Mouse (Mus musculus): ENCODE data around the gene Pcsk2. TPM values are rescaled to one million over a fixed set of nuclear protein-coding genes. Genes with fewer than 3 reads are reported as not detected.

Pcsk2 gene
- not detected for total RNA-seq (2021)
- long read RNA-seq, experiment 1: 0 reads
- long read RNA-seq, experiment 2: 0 reads

DNA sequence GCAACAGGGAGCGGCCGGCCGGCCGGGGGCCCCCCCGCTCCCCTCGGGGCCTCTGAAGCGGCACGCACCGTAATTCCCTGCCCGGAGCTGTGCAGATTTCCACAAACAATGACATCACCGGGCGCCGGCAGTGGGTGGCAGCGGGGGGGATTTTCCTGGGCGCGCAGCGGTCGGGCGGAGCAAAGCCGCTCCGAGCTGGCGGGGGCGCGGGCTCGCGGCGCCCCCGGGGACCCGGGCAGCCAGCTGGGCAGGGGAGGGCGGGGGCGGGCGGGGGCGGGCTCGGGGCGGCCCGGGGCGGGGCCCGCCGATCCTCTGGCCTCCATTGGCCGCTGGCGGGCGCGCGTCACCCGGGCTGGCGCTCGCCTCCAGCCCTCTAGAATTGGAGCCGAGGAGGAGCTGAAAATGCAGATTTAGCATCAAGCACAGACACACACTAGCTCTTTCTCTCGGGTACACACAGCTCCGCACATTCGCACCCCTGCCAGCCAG lies at the start of gene Pcsk2:
TSS of gene Pcsk2 (plus strand) at position 399 of the 489 bp plus-strand sequence.
- DNase-seq: peak; percentile 20 to 31

DNA sequence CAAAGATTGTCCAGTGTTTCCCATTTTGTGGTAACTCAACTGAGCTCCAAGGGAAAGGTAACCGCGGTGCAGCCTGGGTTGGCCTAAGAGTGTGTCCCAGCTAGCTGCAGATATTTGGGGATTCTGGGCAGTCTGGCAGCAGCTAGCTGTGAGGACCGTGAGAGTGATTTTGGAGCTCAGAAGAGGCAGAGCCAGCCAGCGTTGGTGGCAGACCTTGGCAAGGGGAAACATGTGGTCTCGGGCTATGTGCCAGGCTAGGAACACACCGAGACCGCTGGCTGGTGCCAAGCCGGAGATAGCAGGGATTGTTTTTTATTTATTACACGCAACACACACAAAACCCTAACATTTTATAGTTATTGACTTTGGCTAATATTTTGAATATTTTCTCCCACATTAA lies 45.1 kb upstream of the Pcsk2 start:
- no peak for DNase-seq

DNA sequence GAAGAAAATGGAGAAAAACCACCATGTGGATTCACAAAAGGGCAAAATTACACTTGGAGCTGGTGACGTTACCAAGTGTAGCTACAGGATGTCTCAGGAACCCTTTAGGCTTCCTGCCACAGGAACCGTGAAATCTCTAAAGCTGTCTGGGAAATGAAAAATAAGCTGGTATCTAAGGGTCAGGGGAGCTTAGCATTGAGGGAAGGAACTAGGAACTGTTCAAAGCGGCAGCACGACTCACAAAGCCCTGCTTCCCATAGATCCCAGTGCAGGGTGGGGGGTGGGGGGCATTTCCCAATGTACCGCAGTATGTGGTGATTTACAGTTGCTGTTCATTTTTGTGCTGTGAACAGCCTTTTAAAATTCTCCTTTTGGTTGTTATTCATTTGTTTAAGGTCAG lies 44.2 kb upstream of the Pcsk2 start:
- no peak for DNase-seq

DNA sequence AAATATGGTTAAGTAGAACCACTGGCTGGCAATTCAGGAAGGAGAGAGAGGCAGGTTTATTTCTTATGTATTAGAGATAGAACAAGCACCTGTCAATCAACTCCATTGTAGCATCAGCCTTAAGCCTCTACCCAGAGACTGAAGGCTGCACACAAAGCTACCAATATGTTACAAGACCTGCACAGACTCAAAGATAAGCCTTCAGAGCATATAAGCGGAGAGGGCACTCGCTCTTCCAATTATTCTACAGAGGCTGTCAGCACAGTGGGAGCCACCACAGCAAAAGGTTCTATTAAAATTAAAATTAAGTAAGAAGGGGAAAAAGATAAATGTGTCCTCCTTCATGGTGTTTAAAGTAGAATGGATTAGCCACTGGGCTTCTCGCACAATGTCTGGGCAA lies 43.8 kb upstream of the Pcsk2 start:
- no peak for DNase-seq

DNA sequence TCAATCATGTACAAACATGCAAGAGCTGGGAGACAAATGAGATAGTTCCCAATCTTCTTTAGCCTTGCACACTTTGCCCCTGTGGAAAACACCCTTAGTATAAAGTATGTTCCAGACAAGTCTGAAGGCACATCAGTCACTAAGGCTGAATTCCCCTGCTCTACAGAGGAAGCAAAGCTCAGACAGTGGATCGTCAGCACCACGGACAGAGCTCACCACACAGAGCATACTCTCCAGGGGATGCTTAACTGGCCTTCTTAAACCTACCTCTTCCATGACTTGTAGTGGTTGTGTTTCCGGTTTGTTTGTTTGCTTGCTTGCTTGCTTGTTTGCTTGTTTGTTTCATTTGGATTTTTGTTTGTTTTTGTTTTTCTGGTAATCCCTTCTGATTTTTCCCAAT lies 9.5 kb upstream of the Pcsk2 start:
- DNase-seq: peak in 1 of 2 experiments; percentile 11

DNA sequence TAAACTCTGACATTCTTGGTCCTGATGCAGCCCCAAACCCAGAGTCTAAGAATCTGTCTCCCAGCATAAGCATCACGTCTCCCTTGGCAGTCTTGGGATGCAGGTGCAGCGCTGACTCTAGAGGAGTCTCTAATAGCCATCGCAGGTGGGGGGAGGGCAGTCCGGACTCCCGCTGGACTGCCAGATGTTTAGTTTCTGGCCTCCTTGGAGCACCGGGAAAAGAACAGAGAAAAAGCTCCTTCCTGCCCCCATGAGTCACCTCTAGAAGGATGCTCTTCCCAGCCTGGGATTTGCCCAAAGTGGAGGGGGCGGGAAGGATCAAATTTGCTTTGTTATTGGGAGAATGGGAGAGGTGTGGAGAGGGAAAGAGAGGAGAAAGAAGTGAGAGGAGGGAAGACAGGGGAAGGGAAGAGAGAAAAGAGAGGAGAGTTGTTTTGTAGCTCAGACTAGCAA lies 631 bp upstream of the Pcsk2 start:
- DNase-seq: no peak

DNA sequence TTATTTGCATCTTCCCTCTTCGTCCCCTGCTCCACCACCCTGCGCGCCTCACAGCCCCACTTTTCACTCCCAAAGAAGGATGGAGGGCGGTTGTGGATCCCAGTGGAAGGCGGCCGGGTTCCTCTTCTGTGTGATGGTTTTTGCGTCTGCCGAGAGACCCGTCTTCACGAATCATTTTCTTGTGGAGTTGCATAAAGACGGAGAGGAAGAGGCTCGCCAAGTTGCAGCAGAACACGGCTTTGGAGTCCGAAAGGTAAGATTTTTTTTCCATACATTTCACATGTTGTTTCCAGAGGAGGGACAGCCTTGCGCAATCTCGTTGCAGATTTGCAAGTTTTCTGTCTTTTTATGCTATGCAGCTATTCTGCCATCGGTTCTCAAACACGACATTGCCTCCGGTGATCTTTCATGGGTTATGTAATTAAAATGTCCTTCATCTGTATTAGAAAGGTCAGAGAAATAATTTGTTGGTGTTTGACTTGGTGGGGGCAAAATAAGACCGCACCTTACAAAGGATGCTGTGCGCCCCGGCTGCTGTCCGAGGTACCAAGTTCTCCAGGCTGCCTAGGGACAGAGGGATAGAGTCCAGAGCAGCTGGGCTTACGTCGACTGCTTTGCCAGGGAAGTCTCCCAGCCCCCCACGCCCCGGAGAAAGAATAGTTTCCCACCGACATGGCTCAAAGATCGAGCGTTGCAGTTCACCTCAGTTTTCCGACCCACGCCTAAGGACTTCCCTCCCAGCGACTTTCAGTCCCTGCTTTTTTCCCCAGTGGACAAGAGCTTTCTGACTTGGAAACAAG lies 656 bp downstream of the Pcsk2 start:
- no peak for DNase-seq

DNA sequence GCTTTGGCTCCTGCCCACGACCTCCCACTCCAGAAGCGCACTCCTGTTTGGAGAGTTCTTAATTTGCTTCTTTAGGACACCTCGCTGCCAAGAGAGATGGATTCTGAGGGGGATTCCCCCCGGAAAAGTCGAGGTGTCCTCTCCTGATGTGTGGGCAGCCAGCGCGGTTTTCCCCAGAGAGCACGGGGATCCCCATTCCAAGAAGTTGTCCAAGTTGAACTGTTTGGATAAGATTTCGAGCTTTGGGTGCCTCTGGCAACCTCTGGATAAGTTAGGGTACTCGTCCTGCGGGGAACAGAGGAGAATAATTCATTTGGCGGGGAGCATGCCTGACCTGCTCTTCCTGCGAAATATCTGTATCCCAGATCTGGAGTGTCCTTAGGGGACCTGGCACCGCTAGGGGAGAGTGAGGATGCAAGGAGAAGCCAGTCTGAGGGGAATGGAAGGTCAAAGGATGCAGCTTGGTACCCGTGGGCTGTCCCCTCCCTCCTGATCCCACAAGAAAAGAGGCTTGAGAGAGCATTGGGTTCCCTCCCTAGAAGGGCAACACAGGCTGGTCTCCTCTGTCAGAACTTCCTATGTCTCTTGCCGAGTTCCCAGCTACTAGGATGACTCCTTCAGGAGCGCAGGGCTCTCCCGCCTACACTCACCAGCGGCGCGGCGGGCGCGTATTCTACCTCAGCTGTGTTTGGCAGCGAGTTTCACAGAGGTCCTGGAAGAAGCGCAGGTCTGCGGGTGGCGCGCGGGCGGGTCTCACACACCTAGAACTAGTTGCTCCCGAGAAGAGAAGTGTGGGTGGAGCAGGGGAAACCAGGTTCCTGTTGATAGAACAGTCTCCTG lies 1.5 kb downstream of the Pcsk2 start:
- no peak for DNase-seq

DNA sequence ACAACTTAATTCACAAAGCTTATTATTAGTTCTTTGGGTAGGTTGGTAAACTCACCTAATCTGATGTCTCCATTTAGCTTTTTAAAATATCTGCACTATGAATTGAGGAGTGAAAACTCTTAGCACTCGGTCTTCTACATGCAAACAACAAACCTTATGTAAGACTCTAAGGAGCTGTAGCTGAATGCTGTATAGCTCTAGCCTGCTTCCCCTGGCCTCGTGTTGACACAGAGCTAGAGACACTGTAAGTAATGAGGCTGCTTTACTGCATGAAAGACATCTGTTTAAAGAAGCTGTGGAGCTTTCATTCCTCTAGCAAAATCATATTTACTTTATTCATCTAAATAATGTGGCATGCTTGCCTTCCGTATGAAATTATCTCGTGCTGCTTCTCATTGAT lies 14.4 kb downstream of the Pcsk2 start:
- DNase-seq: no peak

DNA sequence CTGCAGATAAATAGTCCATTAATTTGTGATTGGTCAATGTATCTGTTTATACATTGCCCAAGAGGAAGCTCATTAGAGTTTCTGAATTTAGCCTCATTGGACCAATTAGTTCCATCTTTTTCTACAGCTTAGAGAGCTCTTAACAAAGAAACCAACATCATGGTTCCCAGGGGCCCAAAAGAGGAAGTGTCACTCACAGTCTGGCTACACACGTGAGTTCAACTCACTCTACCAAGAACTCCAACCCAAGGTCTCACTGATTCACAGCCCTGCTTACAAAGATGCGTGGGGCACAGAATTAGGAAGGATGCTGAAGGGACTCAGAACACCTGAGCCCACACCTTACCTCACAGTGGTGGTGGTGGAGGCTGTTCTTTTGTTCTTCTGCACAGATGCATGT lies 19.1 kb downstream of the Pcsk2 start:
- no peak for DNase-seq

DNA sequence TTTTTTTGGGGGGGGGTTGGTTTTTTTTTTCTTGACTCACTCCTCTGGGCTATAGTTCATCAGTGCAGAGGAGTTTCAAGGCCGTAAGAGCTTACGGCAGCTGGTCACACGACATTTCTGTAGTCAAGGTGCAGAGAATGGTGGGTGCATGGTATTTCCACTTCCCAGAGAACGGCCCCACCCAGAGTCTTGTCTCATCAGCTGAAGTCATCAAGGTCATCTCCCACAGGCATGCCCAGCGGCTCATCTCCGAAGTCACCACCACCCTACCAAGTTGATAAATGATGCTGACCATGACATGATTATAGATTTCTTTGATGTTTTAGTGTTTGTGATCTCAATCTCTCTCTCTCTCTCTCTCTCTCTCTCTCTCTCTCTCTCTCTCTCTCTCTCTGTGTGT lies 20.0 kb downstream of the Pcsk2 start:
- no peak for DNase-seq

DNA sequence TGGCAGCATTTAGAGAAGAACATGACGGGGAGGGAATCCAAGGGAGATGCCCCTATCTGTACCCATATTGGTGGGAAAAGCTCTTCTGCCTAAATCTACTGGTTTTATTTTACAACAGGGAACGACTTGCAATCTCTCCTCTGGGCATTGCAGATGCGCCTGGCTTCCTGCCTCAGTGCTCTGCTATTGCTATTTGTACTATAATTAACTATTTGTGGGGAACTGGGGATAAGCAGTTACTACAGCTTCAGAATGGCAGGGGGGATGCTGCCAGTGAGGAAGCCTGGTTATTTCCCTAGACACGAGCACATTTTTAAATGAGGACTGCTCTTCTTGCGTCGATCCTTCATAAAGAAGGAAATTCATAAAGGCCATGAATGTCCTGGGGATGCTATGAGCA lies 39.4 kb downstream of the Pcsk2 start:
- DNase-seq: no peak

DNA sequence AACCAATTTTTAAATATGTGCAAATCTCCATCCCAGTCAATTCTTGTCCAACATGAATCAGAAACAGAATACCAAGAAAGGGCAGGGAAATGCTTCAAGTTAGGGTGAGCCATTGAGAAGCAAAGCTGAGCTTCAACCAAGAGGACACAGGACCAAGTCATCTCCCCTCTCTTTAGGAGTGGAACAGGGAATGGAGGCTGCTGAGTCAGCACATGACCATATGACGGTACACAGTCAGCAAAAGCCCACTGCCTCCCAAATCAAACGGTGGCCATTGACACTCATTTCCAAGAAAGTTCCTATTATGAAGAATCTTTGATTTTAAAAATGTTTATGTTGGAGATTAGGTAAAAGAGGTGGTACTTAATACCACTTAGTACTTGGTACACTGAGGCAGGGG lies 44.4 kb downstream of the Pcsk2 start:
- no peak for DNase-seq

DNA sequence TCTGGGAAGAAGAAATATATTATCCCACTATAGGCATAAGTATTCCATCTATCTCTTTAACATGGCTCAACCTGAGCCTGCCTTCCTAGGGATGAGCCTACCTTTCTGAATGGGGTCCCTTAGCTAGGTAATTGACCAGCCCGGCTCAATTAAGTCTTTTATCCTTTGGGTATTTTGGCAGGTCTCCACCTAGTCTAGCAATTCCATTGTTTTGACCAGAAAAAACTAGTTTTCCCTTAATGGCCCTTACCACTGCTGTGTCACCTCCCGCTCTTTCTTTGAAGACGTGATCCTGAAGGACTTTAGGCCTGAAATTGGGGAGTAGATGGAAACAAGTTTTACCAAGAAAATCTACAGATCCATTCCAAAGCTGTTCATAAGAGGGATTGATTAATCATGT lies 57.1 kb downstream of the Pcsk2 start:
- DNase-seq: no peak

DNA sequence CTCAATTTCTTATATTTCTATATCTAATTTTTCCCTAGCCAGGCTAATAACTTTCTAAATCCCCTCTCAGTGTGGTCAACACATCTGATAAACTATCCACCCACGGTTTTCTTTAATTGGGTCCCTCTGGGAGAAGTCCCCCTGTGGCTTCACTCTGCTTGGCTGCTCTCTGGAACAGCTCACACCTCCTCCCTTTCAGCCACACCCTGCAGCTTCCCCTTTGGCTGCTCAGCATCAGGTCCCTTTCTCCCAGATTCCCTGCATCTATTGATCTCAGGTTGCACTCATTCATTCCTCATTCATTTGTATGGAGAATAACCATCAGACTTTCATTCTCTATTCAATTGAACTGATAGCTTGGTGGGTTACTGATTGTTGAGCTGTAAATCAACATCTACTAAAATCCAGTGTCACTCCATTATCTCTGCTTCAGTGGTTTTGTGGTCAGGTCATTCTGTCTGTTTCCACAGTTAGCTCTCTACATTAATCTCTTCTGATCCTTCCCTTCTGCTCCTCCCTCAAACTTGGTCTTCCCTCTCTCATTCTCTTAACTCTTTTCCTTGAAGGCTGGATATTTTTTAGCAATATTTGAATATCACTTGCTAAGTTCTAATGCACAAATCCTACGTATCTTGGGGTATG lies 58.0 kb downstream of the Pcsk2 start:
- no peak for DNase-seq

DNA sequence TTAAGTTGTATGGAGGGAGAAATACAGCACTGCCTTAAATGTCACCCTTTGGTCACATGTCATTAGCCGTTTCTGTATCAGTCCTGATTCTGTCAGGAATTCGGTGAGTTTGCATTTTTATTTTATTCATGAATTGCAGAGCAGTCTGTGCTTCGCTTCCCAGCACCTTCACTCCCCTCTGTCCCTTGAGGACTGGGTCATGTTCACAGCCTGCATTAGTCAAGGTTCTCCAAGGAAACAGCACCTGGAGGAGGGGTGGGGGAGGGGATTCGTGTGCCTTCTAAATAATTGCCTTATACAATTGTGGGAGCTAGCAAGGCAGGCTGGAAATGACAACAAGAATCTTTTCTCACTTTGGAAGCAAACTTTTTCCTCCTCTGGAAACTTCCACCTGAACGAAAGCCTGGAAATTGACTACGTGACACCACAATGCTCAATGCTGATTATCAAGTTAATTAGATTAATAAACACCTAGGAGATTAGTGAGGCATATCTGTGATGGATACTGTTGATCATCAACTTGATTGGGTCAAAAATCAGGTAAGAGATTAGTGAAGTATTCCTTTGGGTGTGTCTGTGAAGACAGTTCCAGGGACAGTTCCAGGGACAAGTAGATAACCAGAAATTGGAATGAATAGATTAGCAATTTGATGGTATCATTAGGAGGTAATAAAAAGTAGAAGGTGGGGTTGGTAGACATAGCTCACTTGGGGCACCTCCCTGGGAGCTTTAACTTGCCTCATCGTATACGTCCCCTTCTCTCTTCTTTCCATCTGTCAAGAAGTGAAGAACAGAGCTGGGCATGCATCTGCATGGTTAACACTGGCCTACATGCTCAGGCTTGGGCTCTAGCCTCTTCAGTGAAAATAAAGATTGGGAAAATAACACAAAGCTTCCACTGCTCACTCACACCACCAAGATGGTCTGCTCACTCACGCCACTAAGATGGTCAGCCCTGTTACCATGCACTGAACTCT lies 64.7 kb downstream of the Pcsk2 start:
- DNase-seq: no peak

DNA sequence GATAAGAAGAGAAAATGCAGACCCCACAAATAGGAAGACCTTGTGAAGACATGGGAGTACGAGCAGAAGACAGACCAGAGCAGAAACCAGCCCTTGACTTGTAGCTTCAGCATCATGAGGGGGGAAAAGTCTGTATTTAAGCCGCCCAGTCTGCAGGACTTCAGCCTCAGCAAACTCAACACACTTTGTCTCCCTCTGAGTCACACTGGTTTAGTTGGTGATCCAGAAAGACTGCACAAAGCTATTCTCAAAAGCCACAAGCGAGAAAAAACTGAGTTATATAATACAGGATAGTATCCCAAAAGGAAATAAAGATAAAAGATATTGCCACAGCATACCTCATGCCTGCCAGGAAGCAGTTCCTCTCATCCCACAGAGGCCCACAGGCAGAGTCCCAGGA lies 67.5 kb downstream of the Pcsk2 start:
- DNase-seq: no peak

DNA sequence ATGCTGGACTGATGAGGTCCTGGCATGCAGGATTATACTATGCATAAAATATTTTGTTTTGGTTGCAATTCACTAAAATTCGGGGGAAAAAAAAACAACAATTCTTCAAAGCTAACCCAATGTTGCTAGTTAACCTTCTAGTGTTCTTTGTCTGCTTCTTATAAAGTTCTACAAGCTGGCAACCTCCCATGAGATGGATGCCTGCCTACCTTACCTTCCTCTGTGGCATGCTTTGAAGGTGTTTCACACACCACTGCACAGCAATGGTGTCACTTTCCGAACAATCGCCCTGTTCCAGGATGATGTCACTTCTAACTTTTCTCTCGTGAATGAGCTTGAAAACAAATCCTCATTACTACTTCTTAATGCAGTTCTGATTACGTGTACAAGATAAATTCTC lies 68.8 kb downstream of the Pcsk2 start:
- no peak for DNase-seq

DNA sequence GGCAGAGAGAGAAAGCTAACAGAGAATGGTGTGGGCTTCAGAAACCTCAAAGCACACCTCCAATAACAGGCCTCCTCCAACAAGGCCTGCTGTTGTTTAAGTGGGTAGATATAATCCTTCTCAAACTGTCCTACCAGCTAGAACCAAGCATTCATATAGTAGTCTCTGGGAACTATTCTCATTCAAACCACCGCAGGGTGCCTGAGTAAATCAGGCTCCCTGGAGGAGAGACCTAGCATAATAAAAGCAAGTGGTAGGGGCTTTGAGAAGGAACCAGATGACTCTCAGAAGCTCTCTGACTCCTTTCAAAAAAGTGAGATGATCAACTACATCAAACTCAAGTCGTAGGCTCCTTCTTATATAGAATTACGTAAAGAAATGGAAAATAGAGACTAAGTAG lies 75.0 kb downstream of the Pcsk2 start:
- no peak for DNase-seq

DNA sequence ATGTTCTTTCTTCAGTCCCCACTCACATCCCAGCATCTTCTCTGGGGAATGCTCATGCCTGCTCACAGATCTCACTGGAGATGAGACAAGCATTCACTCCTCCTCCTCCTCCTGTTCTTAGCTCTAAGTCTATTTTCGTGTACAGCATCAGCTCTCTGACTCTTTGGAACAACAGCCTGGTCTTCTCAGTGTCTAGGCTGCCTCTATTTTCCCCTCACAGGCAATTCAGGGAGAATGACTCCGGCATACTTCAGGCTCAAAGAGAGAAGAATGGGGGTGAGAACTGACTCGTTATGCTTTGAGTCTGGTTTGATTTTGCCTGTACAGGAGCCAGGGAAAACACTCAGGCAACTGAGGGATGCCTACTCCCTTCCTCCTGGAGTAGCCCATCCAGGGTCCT lies 78.0 kb downstream of the Pcsk2 start:
- no peak for DNase-seq

DNA sequence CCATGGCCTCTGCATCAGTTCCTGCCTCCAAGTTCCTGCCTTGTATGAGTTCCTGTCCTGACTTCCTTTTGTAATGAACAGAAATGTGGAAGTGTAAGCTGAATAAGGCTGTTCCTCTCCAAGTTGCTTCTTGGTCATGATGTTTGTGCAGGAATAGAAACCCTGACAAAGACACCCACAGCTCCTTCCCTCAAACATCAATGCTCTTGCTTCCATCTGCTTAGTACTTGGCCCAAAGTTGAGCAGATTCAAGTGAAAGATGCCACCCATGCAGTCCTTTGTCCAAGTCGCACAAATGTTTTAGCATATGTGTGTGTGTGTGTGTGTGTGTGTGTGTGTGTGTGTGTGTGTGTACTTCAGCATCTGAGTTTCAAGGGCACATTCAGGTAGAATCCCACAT lies 97.3 kb downstream of the Pcsk2 start:
- DNase-seq: no peak

DNA sequence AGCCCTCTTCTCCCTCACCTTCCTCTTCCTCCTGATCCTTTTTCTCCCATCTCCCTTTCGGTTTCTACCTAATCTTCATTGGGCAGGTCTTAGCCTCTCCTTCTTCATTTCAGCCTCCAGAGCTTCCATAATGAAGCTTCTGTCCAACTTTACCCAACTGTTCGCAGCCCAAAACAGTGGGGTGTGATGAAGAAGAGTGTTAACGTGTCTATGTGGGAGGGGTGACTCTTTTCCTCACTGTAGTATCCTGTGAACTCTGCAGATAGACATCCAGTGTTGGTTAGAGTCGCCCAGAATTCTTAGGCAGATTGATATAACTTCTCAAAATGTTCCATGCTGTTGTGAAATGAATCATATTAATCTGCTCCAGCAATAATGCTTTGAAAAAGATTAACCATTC lies 98.4 kb downstream of the Pcsk2 start:
- DNase-seq: no peak
